Mouse (Mus musculus) midbrain, embryonic 15.5 days (tissue): ENCODE measurements around the gene Zfp541. TPM values are rescaled to one million over a fixed set of nuclear protein-coding genes. Genes with fewer than 3 reads are reported as not detected.

ENCODE experiments used
- ATAC-seq: fragments of 200-750 bp; cut with Nextera tagmentation; replicated peaks from 2 replicates; pipeline ENCODE4 v1.8.0; 2017; ENCODE audit warnings: moderate TSS enrichment
- H3K27ac ChIP-seq: fragments of 300-500 bp; sonication (generic); 2 replicates; pipeline ENCODE4 v1.5.1; 2015; ENCODE audit warnings: mild to moderate bottlenecking, inconsistent platforms
- H3K27me3 ChIP-seq: fragments of 300-500 bp; sonication (generic); replicated peaks from 2 replicates; pipeline ENCODE4 v1.6.1; 2015; ENCODE audit warnings: inconsistent platforms
- H3K36me3 ChIP-seq: fragments of 300-500 bp; sonication (generic); replicated peaks from 2 replicates; pipeline ENCODE4 v1.6.1; 2015; ENCODE audit warnings: inconsistent platforms
- H3K4me1 ChIP-seq: fragments of 300-500 bp; sonication (generic); 2 replicates; pipeline ENCODE4 v1.6.1; 2015; ENCODE audit warnings: inconsistent platforms
- H3K4me2 ChIP-seq: fragments of 300-500 bp; sonication (generic); 2 replicates; pipeline ENCODE4 v1.6.1; 2015; ENCODE audit warnings: inconsistent platforms, mild to moderate bottlenecking, moderate library complexity
- H3K4me3 ChIP-seq: fragments of 300-500 bp; sonication (generic); 2 replicates; pipeline ENCODE4 v1.5.1; 2015; ENCODE audit warnings: mild to moderate bottlenecking, inconsistent platforms
- H3K9ac ChIP-seq: fragments of 300-500 bp; sonication (generic); 2 replicates; pipeline ENCODE4 v1.6.1; 2015; ENCODE audit warnings: mild to moderate bottlenecking, inconsistent platforms
- H3K9me3 ChIP-seq: fragments of 300-500 bp; sonication (generic); 2 replicates; pipeline ENCODE4 v1.6.1; 2016; ENCODE audit warnings: inconsistent platforms
- WGBS: fragments of 180-500 bp; shearing (Covaris S2); methylation state at CpG from one replicate; pipeline ENCODE4 v1.1.7; 2015; ENCODE audit warnings: mixed read lengths; 5-methylcytosine and 5-hydroxymethylcytosine counted together
- polyA plus RNA-seq: library from polyadenylated mRNA; unstranded; fragments of >200 nt; fragmentation: Nextera tagmentation; extraction: Ambion mirVana; gene quantifications from 2 replicates; pipeline ENCODE4 v1.2.1, GENCODE M21; 2015

Zfp541 gene
- polyA plus RNA-seq, 1 experiment from 2014 or later = 0.10 TPM

DNA sequence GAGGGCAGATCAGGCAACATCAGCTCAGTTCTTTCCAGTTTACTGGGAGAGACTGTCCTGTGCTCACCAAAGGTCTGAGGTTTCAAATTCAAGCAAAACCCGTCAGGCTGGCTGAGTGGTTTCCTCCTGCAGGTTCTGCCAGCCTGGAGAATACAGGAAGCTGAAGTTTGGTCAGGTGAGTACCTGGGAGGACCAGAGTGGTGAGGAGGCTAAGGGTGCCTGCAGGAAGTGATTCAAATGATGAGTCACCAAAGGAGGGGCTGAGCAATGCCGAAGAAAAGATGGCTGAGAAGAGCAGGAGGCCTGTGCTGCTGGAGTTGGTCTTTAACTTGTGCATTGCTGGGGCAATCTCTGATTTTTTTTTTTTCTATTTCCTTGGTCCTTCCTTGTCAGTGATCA is 4.5 kb upstream of the Zfp541 start:
- Histone ChIP-seq H3K36me3 (no peaks in the 10 kb centered on the region), H3K9ac (no peak overlapping the region), H3K9me3 (no peaks in the 10 kb centered on the region), H3K4me3 (no peak overlapping the region), H3K27ac (no peak overlapping the region), H3K4me1 (peaks cover 8% of the 10 kb centered on the region), H3K4me2 (no peak overlapping the region), H3K27me3 (peaks cover 24% of the 10 kb centered on the region)
- ATAC-seq = no peak
- 67% methylated on average over 2 of the region's 2 CpGs for WGBS

- H3K27ac ChIP-seq = no peak overlapping the region
- 75% methylated on average over 15 of the region's 15 CpGs for WGBS
- no peak for ATAC-seq
- no peaks in the 10 kb centered on the region for H3K9me3 ChIP-seq
- H3K4me1 ChIP-seq = no peaks in the 10 kb centered on the region
- H3K4me2 ChIP-seq = no peak overlapping the region
- peaks cover 32% of the 10 kb centered on the region for H3K27me3 ChIP-seq
- H3K9ac ChIP-seq = no peak overlapping the region
- H3K36me3 ChIP-seq = no peaks in the 10 kb centered on the region
- H3K4me3 ChIP-seq = no peak overlapping the region
These were observed 446 bp downstream of the Zfp541 start for GRCm38 (mm10) chr7:16062099-16062420.

DNA sequence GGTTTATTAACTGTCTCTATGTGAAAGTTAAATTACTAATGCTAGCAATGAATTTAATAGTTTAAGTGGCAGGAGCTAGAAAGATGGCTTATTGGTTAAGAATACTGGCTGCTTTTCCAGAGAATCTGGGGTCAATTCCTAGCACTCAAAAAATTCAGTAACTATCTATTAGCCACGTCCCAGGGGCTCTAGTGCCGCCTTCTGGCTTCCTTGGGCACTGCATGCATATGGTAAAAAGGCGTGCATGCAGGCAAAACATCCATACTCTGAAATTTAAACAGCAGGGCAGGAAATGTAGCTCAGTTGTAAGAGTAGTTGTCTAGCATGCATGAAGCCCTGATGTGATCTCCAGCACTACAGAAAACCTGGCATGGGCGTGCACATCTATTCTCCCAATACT is 1.9 kb downstream of the Zfp541 start:
- no peak for ATAC-seq
- Histone ChIP-seq H3K36me3 (no peaks in the 10 kb centered on the region), H3K4me1 (no peaks in the 10 kb centered on the region), H3K27ac (no peak overlapping the region), H3K4me2 (no peak overlapping the region), H3K9ac (no peak overlapping the region), H3K4me3 (no peak overlapping the region), H3K27me3 (peaks cover 32% of the 10 kb centered on the region), H3K9me3 (no peaks in the 10 kb centered on the region)
- WGBS = 27% methylated on average over 4 of the region's 4 CpGs

- Histone ChIP-seq H3K4me1 (no peaks in the 10 kb centered on the region), H3K9ac (no peak overlapping the region), H3K27me3 (0 out of 2 replicates have a peak, but pooled peaks cover 4% of the 10 kb centered on the region), H3K36me3 (no peaks in the 10 kb centered on the region), H3K4me2 (no peak overlapping the region), H3K9me3 (no peaks in the 10 kb centered on the region), H3K4me3 (no peak overlapping the region), H3K27ac (no peak overlapping the region)
- no peak for ATAC-seq
These were observed 9.2 kb downstream of the Zfp541 start for GRCm38 (mm10) chr7:16070846-16071245.

DNA sequence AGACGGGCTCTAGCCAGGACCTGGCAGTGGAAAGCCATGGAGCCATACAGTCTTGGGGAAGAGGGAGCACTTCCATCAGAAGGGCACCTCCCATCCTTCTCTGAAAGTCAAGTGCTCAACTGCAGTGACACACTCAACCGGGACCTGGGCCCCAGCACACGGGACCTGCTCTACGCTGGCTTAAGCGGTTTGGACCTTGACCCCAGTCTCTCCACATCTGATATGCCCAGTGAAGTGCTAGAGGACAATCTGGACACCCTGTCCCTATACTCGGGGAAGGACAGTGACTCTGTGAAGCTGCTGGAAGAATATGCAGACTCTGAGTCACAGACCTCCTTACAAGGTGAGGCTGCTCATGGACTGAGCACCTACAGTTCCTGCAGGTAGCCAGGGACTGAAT is 10.3 kb downstream of the Zfp541 start:
- H3K9ac ChIP-seq = no peak overlapping the region
- H3K4me3 ChIP-seq = no peak overlapping the region
- H3K4me2 ChIP-seq = no peak overlapping the region
- no peaks in the 10 kb centered on the region for H3K36me3 ChIP-seq
- no peak overlapping the region for H3K27ac ChIP-seq
- 81% methylated on average over 6 of the region's 6 CpGs for WGBS
- H3K4me1 ChIP-seq = no peaks in the 10 kb centered on the region
- no peaks in the 10 kb centered on the region for H3K9me3 ChIP-seq
- ATAC-seq = no peak
- H3K27me3 ChIP-seq = no peaks in the 10 kb centered on the region

DNA sequence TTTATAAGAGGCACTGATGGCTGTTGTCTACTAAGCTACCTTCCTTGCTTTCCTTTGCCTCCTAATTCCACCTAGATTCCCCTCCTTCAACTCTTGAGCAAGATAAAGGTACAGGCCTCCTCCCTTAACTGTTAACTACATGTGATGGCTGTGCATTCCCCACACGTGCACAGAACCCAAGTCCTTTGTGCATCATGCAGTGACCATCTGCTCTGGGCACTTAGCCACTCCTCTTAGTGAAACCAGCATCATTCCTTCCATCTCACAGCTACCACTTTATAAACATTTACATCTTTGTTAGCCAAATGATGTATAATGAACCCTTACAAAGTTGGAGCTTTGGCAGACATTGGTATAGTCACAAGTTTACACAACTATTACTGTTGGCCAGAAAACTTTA is 18.3 kb downstream of the Zfp541 start:
- no peaks in the 10 kb centered on the region for H3K27me3 ChIP-seq
- no peak overlapping the region for H3K4me2 ChIP-seq
- no peaks in the 10 kb centered on the region for H3K36me3 ChIP-seq
- ATAC-seq = no peak
- H3K27ac ChIP-seq = no peak overlapping the region
- no peak overlapping the region for H3K9ac ChIP-seq
- 74% methylated on average over 1 of the region's 1 CpGs for WGBS
- no peaks in the 10 kb centered on the region for H3K4me1 ChIP-seq
- no peaks in the 10 kb centered on the region for H3K9me3 ChIP-seq
- no peak overlapping the region for H3K4me3 ChIP-seq

DNA sequence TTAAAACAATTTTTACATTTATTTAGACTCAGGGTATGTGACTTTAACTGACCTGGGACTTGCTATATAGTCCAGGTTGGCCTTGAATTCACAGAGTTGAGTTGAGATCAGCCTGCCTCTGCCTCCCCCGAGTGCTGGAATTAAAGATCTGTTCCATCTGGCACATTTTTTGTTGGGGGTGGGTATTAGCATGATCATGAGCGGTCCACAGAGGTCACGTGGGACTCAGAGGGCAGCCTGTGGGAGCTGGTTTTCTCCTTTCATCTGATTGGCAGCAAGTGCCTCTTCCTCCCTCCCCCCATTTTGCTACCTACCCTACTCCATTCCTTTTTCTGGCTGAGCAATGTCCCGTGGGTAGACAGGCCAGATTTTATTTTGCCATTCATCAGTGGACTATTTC is 19.0 kb downstream of the Zfp541 start:
- Histone ChIP-seq H3K9me3 (no peaks in the 10 kb centered on the region), H3K9ac (no peak overlapping the region), H3K4me3 (no peak overlapping the region), H3K27ac (no peak overlapping the region), H3K4me2 (no peak overlapping the region), H3K4me1 (no peaks in the 10 kb centered on the region), H3K36me3 (no peaks in the 10 kb centered on the region), H3K27me3 (no peaks in the 10 kb centered on the region)
- 65% methylated on average over 4 of the region's 4 CpGs for WGBS
- no peak for ATAC-seq

DNA sequence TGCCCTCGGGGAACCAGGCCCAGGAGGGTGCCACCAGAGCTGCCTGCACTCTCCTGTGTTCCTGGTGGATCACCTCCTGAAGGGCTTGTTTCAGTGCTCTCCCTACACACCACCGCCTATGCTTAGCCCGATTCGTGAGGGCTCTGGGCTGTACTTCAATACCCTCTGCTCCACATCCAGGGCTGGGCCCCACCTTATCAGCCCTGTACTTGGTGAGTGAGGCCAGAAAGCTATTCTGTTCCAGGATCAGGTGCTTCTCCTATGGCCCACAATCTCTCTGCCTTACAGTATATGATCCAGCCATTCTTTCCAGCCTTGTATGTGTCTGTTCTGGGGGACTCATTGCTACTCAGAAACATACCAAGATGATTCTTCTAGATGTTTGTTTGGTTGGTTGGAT is 21.7 kb downstream of the Zfp541 start:
- no peak overlapping the region for H3K9ac ChIP-seq
- no peaks in the 10 kb centered on the region for H3K4me1 ChIP-seq
- no peak overlapping the region for H3K4me3 ChIP-seq
- H3K36me3 ChIP-seq = no peaks in the 10 kb centered on the region
- no peak overlapping the region for H3K27ac ChIP-seq
- ATAC-seq = no peak
- no peak overlapping the region for H3K4me2 ChIP-seq
- H3K27me3 ChIP-seq = no peaks in the 10 kb centered on the region
- H3K9me3 ChIP-seq = no peaks in the 10 kb centered on the region
- WGBS = 65% methylated on average over 4 of the region's 4 CpGs

GRCm38 (mm10) chr7:16087587-16087986 is 26.0 kb downstream of the Zfp541 start:
- Histone ChIP-seq H3K4me1 (no peaks in the 10 kb centered on the region), H3K27ac (no peak overlapping the region), H3K36me3 (no peaks in the 10 kb centered on the region), H3K27me3 (no peaks in the 10 kb centered on the region), H3K9ac (no peak overlapping the region), H3K4me2 (no peak overlapping the region), H3K9me3 (no peaks in the 10 kb centered on the region), H3K4me3 (no peak overlapping the region)
- no peak for ATAC-seq
- WGBS = 72% methylated on average over 2 of the region's 2 CpGs

GRCm38 (mm10) chr7:16094592-16094991 is 33.0 kb downstream of the Zfp541 start:
- no peaks in the 10 kb centered on the region for H3K36me3 ChIP-seq
- no peak overlapping the region for H3K27ac ChIP-seq
- peaks cover 10% of the 10 kb centered on the region; the same call in 1 of the 2 replicates for H3K27me3 ChIP-seq
- H3K9me3 ChIP-seq = no peaks in the 10 kb centered on the region
- peaks cover 10% of the 10 kb centered on the region for H3K4me1 ChIP-seq
- ATAC-seq = no peak
- no peak overlapping the region for H3K4me2 ChIP-seq
- no peak overlapping the region for H3K9ac ChIP-seq
- 77% methylated on average over 3 of the region's 3 CpGs for WGBS
- no peak overlapping the region for H3K4me3 ChIP-seq

DNA sequence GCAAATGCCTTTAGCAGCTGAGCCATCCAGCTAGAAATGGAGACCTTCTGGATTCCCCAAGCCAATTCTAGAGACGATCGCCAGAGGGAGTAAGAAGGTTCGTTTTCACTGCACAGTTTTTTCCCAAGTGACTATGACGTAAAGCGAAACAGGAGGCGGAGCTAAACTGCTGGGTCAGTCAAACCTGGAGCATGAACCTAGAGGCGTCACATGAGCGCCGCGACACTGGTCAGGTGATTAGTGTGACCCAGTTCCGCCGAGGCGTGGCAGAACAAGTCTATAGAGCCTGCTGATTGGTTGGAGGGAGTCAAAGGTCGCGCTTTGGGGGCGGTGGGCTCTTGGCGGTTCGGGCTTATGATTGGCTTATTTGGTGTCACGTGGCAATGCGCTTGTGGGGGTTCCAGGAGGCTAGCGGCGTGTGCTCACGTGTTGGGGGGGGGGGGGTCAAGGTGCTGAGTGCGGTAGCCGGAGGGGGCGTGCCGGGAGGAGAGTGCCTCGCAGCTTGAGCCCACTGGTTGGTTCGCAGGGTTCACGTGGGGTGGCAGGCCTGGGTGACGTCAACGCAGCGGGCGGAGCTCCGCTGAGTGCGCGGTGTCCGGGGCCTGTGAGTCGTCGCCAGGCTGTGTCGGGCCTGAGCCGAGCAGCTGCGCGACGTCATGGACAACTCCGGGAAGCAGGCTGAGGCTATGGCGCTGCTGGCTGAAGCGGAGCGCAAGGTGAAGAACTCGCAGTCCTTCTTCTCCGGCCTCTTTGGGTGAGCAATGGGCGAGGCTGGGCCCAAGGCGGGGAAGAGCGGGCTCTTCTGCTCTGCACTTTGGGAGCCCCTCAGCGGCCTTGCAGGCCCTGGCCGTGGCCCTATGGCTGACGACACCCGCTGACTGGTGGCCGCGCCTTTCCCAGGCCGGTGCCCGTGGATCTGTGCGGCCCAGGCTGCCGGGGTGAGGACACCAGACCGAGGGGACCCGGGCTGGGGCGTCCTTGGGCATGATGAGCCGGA is 36.7 kb downstream of the Zfp541 start, which contains the start of gene Napa:
Gene Napa (plus strand): TSS at position 438 of the 997 bp plus-strand sequence.
- ATAC-seq = peak; percentile 98
- H3K9ac ChIP-seq = peak within 1 kb of the TSS; percentile 98
- H3K27me3 ChIP-seq = peaks cover 10% of the 10 kb centered on the region; the same call in 1 of the 2 replicates
- WGBS = under 1% methylated on average over 68 of the region's 68 CpGs
- peaks cover 27% of the 10 kb centered on the region for H3K4me1 ChIP-seq
- peak within 1 kb of the TSS; percentile 89 for H3K27ac ChIP-seq
- H3K4me2 ChIP-seq = peak within 1 kb of the TSS; percentile 92
- no peaks in the 10 kb centered on the region for H3K9me3 ChIP-seq
- no peaks in the 10 kb centered on the region for H3K36me3 ChIP-seq
- H3K4me3 ChIP-seq = peak within 1 kb of the TSS; percentile 97

- Histone ChIP-seq H3K36me3 (no peaks in the 10 kb centered on the region), H3K4me3 (peak overlapping the region; percentile 97), H3K27me3 (0 out of 2 replicates have a peak, but pooled peaks cover 5% of the 10 kb centered on the region), H3K4me1 (peaks cover 33% of the 10 kb centered on the region), H3K4me2 (peak overlapping the region; percentile 92), H3K27ac (no peak overlapping the region), H3K9ac (peak overlapping the region; percentile 98; the same call in 1 of the 2 replicates), H3K9me3 (no peaks in the 10 kb centered on the region)
- WGBS = 93% methylated on average over 4 of the region's 4 CpGs
- no peak for ATAC-seq
These were observed 38.3 kb downstream of the Zfp541 start for GRCm38 (mm10) chr7:16099901-16100300.

DNA sequence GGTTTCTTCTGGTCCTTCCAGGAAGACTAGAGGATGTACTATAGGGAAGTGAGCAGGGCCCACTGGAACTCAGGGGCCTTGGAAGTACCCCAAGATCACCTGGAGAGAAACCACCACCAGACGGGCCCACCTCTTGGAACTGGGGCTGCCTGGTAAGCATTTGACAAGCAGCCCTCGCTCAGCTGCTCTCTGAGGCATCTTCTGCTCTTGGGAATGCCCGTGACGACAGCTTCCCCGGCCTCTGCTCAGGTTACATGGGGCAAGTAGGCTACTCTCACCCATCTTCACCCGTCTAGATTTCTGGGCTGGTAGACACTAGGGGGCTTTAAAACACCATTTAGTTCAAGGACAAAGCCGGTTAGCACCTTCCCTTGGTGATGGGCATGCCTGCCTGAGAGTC is 39.5 kb downstream of the Zfp541 start:
- Histone ChIP-seq H3K4me2 (no peak overlapping the region), H3K4me3 (no peak overlapping the region), H3K9me3 (no peaks in the 10 kb centered on the region), H3K36me3 (no peaks in the 10 kb centered on the region), H3K9ac (no peak overlapping the region), H3K4me1 (peaks cover 33% of the 10 kb centered on the region), H3K27me3 (no peaks in the 10 kb centered on the region), H3K27ac (no peak overlapping the region)
- 77% methylated on average over 7 of the region's 7 CpGs for WGBS
- no peak for ATAC-seq
